Mouse (Mus musculus): Measurements from ENCODE around the gene Cers3.

DNA sequence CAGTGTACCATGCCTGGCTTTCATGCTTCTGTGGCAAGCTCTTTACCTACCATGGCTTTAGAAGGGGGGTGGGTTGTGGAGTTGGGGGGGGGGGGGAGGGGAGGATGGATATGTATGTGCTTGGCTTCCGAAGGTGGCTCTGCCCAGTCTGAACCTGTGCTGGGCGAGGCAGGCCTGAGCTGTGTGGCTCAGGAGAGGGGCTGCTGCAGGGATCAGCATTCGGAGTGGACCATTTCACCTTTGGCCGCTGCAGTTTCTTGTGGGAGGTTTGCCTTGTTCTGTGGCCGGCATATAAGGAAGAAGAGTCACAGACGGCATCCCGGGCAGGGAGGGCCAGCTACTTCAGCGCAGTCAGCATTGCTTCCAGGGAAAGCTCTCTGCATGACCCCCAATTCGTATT is 104.0 kb downstream of the Cers3 start:
- TF ChIP-seq CTCF (IDR thresholded peaks at IDR 0.05; ENCODE audit: low read depth, low read length) (no peak), GATA1 (IDR thresholded peaks at IDR 0.05; ENCODE audit: borderline replicate concordance, low read length) (no peak), GATA2 (IDR thresholded peaks at IDR 0.05; ENCODE audit: borderline replicate concordance, low read depth, low read length) (no peak)

Measured in G1E (cell line).